Mouse (Mus musculus) heart, adult 2 months (tissue): ENCODE measurements at regions not wholly inside any gene's neighbourhood (a gene's known extent, or its start where the extent isn't known, plus 50 kb on each side); places are given as distances from the start of the nearest gene placed in this dataset.

ENCODE experiments used
- CTCF ChIP-seq: fragments of 200-600 bp; IDR thresholded peaks from 2 replicates; pipeline ENCODE4 v1.8.1; 2022; ENCODE audit warnings: antibody characterized with exemption, mild to moderate bottlenecking, moderate library complexity
- POLR2A ChIP-seq: fragments of 200-500 bp; IDR thresholded peaks from 2 replicates; pipeline ENCODE4 v1.6.1; 2011; ENCODE audit warnings: mild to moderate bottlenecking, low read depth, low read length, control low read depth; ENCODE audit not compliant: insufficient read depth

DNA sequence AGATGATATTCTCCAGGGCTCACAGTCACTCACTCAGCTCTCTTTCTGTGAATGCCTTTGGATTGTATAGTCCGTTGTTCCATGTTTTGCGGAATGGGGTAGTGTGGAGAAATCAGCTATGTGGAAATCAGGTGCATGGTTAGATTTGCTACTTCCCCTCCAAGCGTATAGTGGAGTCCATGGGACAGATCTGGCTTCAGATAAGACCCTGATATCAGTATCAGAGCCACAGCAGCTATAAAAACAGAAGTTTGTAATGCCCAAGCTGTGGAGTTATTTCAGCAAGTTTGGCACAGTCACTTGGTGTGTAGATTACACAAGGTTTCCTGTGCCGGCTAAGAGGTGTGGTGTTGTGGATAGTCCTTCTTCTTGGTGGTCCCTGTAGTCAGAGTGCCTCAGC, 359.6 kb upstream of the Nr3c2 start:
- TF ChIP-seq POLR2A, result no peak
- TF ChIP-seq CTCF, result no peak
